Comparison of ENCODE assay signal across 1 mouse cellular context in genomic region chr10:24973385-24973784, GRCm38 (mm10).
TF ChIP-seq lines count a peak whose summit lies in the region.

No protein-coding gene starts in this region.

TF ChIP-seq in MEL, 35 proteins besides CTCF, POLR2A, EP300 and RAD21 (continued from another document):
- TF ChIP-seq NRF1 (IDR thresholded peaks at IDR 0.05; ENCODE audit: insufficient read depth, low read depth, low read length, poor library complexity, severe bottlenecking) (no peak), MYB (IDR thresholded peaks at IDR 0.05; ENCODE audit: low read depth, low read length) (no peak), KAT2A (conservative IDR thresholded peaks at IDR 0.05; ENCODE audit: low read depth, low read length) (no peak), GATA1 (IDR thresholded peaks at IDR 0.05; ENCODE audit: low read depth, low read length) (no peak), CHD1 (IDR thresholded peaks at IDR 0.05; ENCODE audit: low read depth, low read length) (no peak), UBTF (IDR thresholded peaks at IDR 0.05; ENCODE audit: borderline replicate concordance, insufficient read depth, low read depth, low read length) (no peak), SMC3 (IDR thresholded peaks at IDR 0.05; ENCODE audit: low read depth, low read length) (no peak), HCFC1 (IDR thresholded peaks at IDR 0.05; ENCODE audit: low read depth, low read length) (no peak), E2F4 (IDR thresholded peaks at IDR 0.05; ENCODE audit: borderline replicate concordance, low read depth, low read length) (no peak)
